Mouse (Mus musculus) ES-Bruce4 (cell line): ENCODE data around the gene Arl6ip5.

Experiments used
- CTCF ChIP-seq: IDR thresholded peaks from one replicate; pipeline ENCODE4 v1.8.1; 2011; ENCODE audit warnings: low read depth, low read length
- POLR2A ChIP-seq: IDR thresholded peaks from one replicate; pipeline ENCODE4 v1.8.1; 2011; ENCODE audit warnings: low read length; ENCODE audit not compliant: insufficient read depth

DNA sequence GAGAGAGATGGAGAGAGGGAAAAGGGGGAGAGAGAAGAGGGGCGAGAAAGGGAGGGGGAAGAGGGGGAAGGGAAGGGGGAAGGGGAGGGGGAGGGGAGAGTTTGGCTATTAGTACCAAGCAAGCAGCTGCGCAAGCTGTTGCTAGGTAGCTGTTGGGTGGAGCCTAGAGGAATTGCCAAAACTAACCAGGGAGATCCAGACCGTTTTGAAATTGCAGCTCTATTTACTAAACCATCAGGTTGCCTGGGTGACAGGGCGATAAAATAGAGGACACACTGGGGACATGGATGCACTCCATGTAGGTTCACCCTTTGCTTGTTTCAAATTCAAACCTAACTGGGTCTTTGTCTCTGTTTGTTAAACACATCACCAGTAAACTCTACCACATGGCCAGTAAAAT lies 65.9 kb downstream of the Arl6ip5 start:
- TF ChIP-seq POLR2A (no peak), CTCF (no peak)
